Mouse (Mus musculus): ENCODE data around the gene Auh. TPM values are rescaled to one million over a fixed set of nuclear protein-coding genes. Genes with fewer than 3 reads are reported as not detected.

Auh gene
- polyA plus RNA-seq, 1 experiment from 2014 or later: 35.0 TPM

DNA sequence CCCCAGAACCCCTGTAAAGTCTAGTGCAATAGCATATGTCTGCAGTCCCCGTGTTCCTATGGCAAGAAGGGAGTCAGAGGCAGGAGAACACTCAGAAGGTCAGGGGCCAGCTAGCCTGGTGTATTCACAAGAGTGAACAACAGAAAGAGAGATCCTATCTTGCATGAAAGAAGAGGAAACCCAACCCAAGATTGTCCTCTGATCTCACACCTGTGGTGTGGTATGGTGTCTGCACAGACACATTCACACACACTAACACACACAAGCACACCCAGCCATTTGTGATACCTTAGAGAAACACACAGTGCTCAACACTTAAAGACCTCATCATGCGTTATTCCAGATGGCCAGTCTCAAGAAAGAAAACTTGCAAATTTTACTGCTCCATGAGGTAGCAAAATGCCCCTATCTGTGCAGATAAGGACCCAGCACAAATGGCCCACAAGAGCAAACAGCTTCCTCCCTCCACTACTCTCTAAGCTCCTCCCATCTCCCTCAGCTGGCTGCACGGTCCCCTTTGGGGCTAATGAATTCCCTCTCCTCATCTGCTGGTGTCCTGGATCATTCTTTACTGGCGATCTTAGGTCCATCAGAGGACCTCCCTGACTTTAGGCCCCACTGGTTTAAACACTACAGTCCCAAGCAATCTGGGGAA, 128.7 kb downstream of the Auh start:
- no peaks in the 10 kb centered on the region for H3K36me3 ChIP-seq (ENCODE audit: control insufficient read depth, insufficient read depth, low read length)
- no peak overlapping the region for H3K4me3 ChIP-seq (ENCODE audit: low read depth, low read length)
- 48% methylated on average over 4 of the region's 4 CpGs for WGBS
- no peaks in the 10 kb centered on the region for H3K9me3 ChIP-seq (ENCODE audit: control insufficient read depth, low read length)
- DNase-seq (ENCODE audit: low spot score) (no peak), ATAC-seq (ENCODE audit: insufficient read depth, low FRiP score, low TSS enrichment) (no peak)
- no peaks in the 10 kb centered on the region for H3K27me3 ChIP-seq (ENCODE audit: control insufficient read depth, insufficient read depth, low read length)
- H3K9ac ChIP-seq (ENCODE audit: low read length): no peak overlapping the region
- no peak overlapping the region for H3K27ac ChIP-seq (ENCODE audit: low read depth, low read length)
- no peaks in the 10 kb centered on the region for H3K4me1 ChIP-seq (ENCODE audit: control insufficient read depth, insufficient read depth, low read length)
- no peak overlapping the region for H3K4me2 ChIP-seq (ENCODE audit: low read depth)

DNA sequence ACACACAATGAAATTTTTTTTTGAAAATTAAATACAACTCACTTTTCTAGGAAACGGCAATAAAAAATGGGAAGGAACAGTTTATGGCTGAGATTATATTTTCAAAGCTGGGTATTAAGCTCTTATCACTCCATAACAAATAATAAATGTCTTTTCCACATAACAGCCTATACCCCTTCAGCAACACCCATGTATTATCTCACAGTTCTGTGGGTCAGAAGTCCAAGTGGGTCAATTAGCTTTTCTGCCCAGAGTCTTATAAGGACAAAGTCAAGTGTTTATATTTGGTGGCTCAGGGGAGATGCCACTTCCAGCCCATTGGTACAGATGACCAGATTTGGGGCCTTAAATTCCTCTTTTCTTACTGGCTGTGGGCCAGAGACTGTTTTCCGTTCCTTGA, 129.4 kb downstream of the Auh start:
- Histone ChIP-seq H3K9ac (ENCODE audit: low read length) (no peak overlapping the region), H3K4me1 (ENCODE audit: control insufficient read depth, insufficient read depth, low read length) (no peaks in the 10 kb centered on the region), H3K4me3 (ENCODE audit: low read depth, low read length) (no peak overlapping the region), H3K4me2 (ENCODE audit: low read depth) (no peak overlapping the region), H3K9me3 (ENCODE audit: control insufficient read depth, low read length) (no peaks in the 10 kb centered on the region), H3K36me3 (ENCODE audit: control insufficient read depth, insufficient read depth, low read length) (no peaks in the 10 kb centered on the region), H3K27me3 (ENCODE audit: control insufficient read depth, insufficient read depth, low read length) (no peaks in the 10 kb centered on the region), H3K27ac (ENCODE audit: low read depth, low read length) (no peak overlapping the region)
- no peak for DNase-seq (ENCODE audit: low spot score)
- ATAC-seq (ENCODE audit: insufficient read depth, low FRiP score, low TSS enrichment): no peak
- 81% methylated on average over 2 of the region's 2 CpGs for WGBS

DNA sequence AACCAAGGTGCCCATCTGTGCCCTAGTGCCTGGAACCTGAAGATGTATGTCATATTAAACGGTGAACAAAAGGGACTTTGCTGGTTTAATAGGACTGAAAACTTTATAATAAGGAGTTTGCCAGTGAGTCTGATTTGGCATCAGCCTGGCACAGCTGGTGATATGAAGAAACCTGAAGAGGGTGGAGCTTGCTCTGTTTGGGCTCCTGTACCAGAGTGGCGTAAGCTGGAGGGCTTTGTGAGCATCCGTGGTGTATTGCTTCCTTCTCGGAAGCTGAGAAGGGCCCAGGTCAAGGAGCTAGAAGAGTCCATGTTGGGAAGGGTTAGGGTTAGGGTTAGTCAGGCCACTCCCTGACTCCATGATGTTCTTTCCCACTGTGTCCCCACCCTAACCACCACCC, 135.2 kb downstream of the Auh start:
- Histone ChIP-seq H3K9me3 (ENCODE audit: control insufficient read depth, low read length) (no peaks in the 10 kb centered on the region), H3K4me2 (ENCODE audit: low read depth) (no peak overlapping the region), H3K4me1 (ENCODE audit: control insufficient read depth, insufficient read depth, low read length) (no peaks in the 10 kb centered on the region), H3K9ac (ENCODE audit: low read length) (no peak overlapping the region), H3K27me3 (ENCODE audit: control insufficient read depth, insufficient read depth, low read length) (no peaks in the 10 kb centered on the region), H3K4me3 (ENCODE audit: low read depth, low read length) (no peak overlapping the region), H3K27ac (ENCODE audit: low read depth, low read length) (no peak overlapping the region), H3K36me3 (ENCODE audit: control insufficient read depth, insufficient read depth, low read length) (no peaks in the 10 kb centered on the region)
- DNase-seq (ENCODE audit: low spot score) (no peak), ATAC-seq (ENCODE audit: insufficient read depth, low FRiP score, low TSS enrichment) (no peak)
- 94% methylated on average over 4 of the region's 4 CpGs for WGBS

DNA sequence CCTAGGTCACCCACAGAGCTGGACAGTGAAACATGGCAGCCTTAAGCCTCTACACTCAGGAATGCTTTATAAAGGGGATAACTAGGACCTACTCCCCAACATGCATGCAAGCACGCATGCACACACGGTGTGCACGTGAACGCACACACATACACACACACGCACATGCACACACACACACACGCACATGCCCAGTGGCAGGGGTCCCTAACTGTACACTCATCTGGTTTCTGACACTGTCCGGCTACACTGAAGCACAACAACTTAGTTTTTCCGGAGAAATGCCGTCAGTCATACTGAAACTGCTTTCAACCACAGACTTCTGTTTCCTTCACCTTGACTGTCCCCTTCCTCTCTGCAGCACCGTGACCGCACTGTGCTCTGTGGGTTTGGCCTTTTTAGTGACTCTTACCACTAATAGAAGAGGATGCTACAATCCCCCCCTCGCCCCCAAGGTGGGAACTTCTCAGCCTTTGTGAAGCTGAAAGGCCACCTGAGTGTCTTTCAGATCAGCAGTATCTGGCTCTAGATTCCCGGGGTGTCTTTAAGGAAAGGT, 136.0 kb downstream of the Auh start:
- Histone ChIP-seq H3K4me2 (ENCODE audit: low read depth) (no peak overlapping the region), H3K9ac (ENCODE audit: low read length) (no peak overlapping the region), H3K27ac (ENCODE audit: low read depth, low read length) (no peak overlapping the region), H3K4me3 (ENCODE audit: low read depth, low read length) (no peak overlapping the region), H3K36me3 (ENCODE audit: control insufficient read depth, insufficient read depth, low read length) (no peaks in the 10 kb centered on the region), H3K27me3 (ENCODE audit: control insufficient read depth, insufficient read depth, low read length) (no peaks in the 10 kb centered on the region), H3K4me1 (ENCODE audit: control insufficient read depth, insufficient read depth, low read length) (no peaks in the 10 kb centered on the region), H3K9me3 (ENCODE audit: control insufficient read depth, low read length) (no peaks in the 10 kb centered on the region)
- no peak for DNase-seq (ENCODE audit: low spot score)
- 93% methylated on average over 13 of the region's 13 CpGs for WGBS
- ATAC-seq (ENCODE audit: insufficient read depth, low FRiP score, low TSS enrichment): no peak

DNA sequence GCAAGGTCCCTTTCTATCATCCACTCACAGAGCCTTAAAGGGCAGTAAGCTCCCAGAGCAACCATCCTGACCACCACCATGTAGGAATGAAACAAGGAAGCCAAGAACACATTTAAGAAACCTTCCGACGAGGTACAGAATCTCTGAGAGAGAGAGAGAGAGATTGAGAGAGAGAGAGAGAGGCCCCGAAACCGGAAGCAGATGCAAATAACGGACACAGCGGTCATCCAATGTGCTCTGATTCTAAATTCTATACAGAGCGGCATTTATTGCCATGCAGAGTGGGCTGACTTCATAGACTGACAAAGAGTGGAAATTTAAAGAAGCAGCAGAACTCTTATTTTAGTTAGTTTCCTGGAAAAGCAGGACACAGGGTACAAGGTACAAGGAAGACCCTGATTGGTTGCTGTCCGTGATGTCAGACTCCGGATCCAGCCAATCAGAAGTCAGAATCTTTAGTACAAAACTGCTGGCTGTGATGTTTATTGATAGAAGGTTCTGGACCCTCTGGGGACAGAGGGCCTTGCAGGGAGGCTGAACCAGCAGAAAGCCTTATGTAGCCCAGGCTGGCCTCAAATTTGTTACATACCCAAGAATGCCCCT, 137.1 kb downstream of the Auh start:
- no peak for DNase-seq (ENCODE audit: low spot score)
- Histone ChIP-seq H3K4me1 (ENCODE audit: control insufficient read depth, insufficient read depth, low read length) (no peaks in the 10 kb centered on the region), H3K27me3 (ENCODE audit: control insufficient read depth, insufficient read depth, low read length) (no peaks in the 10 kb centered on the region), H3K9ac (ENCODE audit: low read length) (no peak overlapping the region), H3K27ac (ENCODE audit: low read depth, low read length) (no peak overlapping the region), H3K36me3 (ENCODE audit: control insufficient read depth, insufficient read depth, low read length) (no peaks in the 10 kb centered on the region), H3K4me2 (ENCODE audit: low read depth) (no peak overlapping the region), H3K9me3 (ENCODE audit: control insufficient read depth, low read length) (no peaks in the 10 kb centered on the region), H3K4me3 (ENCODE audit: low read depth, low read length) (no peak overlapping the region)
- 90% methylated on average over 9 of the region's 9 CpGs for WGBS
- no peak for ATAC-seq (ENCODE audit: insufficient read depth, low FRiP score, low TSS enrichment)

DNA sequence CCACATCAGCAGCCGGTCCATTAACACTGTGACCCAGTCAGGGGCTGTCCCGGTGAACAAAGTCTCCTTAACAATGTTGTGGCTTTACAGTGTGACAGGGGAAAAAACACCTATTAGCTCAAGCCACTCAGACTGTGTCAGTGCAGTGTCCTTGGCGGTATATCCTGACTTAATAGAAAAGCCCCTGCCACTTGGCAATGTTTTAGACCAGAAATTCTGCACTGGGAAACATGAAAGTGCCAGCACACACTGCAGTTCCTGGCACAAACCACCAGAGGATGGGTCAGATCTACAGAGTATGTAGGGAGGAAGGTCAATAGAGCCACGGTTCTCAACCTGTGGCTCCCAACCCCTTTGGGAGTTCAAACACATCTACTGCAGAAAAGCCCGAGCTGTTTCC, 138.6 kb downstream of the Auh start:
- Histone ChIP-seq H3K27ac (ENCODE audit: low read depth, low read length) (no peak overlapping the region), H3K4me3 (ENCODE audit: low read depth, low read length) (no peak overlapping the region), H3K4me1 (ENCODE audit: control insufficient read depth, insufficient read depth, low read length) (no peaks in the 10 kb centered on the region), H3K27me3 (ENCODE audit: control insufficient read depth, insufficient read depth, low read length) (no peaks in the 10 kb centered on the region), H3K36me3 (ENCODE audit: control insufficient read depth, insufficient read depth, low read length) (no peaks in the 10 kb centered on the region), H3K4me2 (ENCODE audit: low read depth) (no peak overlapping the region), H3K9ac (ENCODE audit: low read length) (no peak overlapping the region), H3K9me3 (ENCODE audit: control insufficient read depth, low read length) (no peaks in the 10 kb centered on the region)
- 77% methylated on average over 5 of the region's 5 CpGs for WGBS
- no peak for ATAC-seq (ENCODE audit: insufficient read depth, low FRiP score, low TSS enrichment)
- DNase-seq (ENCODE audit: low spot score): no peak

Other genes starting within 250 kb of the Auh start
- 30.4 TPM in 2 replicates for gene Nfil3, start 51.4 kb upstream of the Auh start, polyA plus RNA-seq (2014; fragmentation: Nextera tagmentation; extraction: Ambion mirVana)

Measured in neural tube, embryonic 11.5 days (tissue).